Mouse (Mus musculus) cerebellum, postnatal 4 days (tissue): ENCODE measurements at regions not wholly inside any gene's neighbourhood (a gene's known extent, or its start where the extent isn't known, plus 50 kb on each side); places are given as distances from the start of the nearest gene placed in this dataset.
"Not testable (repeated sequence)": the region's sequence is repeated elsewhere in the genome, so short reads cannot be mapped to it uniquely, and the experiment has no call there.

ENCODE experiments used
- DNase-seq, 2 experiments: peaks; one replicate each; pipeline ENCODE4 v3.0.0; 2022; ENCODE audit warnings: low spot score in 2 of 2, mixed read lengths in 1 of 2

- DNase-seq: no peak
Measured at GRCm38 (mm10) chr15:8831720-8832620, 121.4 kb upstream of the Slc1a3 start.

DNA sequence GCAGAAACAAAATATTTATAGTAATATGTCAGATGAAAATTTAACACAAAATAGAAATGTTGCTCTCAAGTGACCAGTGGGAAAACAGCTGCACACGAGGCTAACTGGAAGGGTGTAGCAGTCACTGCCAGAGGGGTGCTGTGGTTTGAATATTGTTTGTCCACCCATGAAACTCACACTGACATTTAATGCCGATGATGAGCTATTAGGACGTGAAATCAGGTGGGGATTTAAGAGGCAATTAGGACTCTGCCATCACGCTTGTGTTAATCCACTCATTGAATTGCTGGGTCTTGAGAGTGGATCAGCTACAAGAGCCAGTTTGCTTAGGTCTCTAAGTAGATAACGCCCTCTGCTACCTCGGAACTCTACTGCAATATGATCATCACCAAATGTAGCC lies 114.3 kb upstream of the Slc1a3 start:
- no peak for DNase-seq

GRCm38 (mm10) chr15:8822795-8823194 lies 112.2 kb upstream of the Slc1a3 start:
- not testable (repeated sequence) for DNase-seq

DNA sequence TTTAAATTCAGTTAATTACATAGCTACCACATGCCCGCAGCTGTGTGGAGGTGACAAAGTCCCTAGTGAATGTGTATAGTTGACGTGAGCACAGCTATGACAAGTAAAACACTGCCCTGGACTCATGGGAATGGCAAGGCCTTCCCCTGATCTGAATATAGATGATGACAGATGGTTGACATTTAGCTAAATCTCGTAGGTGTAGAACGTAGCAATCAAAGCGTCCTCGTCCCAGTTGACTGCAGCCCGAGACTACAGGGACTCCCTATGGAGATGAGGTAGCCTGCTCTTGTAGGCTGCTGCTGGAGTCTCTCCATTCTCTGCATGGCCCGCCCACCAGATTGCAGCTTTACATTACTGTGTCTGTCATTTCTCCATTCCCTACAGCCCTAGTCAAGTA lies 107.0 kb upstream of the Slc1a3 start:
- no peak for DNase-seq

DNA sequence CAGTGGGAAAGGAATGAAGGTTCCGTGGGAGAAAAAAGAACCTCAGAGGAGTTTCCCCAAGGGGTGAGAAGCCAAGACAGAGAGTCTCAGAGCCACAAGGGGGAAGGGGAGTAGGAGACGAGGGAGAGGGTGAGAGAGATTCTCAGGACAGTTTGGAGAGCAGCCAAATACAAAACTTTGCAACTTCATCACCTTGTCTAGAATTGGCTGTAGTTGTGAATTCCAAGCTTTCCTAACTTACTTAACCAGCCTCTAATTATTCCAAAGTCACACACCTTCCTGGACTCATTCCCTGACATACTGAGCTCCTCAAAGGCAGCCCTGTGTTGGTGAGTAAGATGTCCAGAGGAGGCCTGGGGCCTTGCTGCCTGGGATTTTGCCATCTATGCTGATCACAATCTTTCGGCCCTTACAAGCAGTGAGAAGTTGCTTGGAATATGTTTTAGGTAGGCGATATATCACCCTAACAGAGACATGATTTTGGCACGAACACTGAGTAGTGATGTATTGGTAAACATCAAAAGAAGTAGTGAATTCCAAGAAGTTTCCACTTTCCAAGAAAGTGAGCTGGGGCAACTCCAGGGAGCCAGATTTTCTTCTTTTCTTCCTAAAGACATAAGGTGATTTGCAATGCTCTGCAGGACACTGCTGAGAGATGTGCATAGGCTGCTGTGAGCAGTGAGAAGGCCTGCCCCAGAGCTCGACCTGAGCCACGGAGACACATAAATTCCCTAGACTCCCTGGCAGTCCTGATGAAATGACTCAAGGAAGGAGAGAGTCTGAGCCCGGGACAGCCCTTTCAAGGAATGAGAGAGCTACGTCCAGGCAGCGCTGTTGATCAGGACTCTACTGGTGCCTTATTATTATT lies 106.2 kb upstream of the Slc1a3 start:
- no peak for DNase-seq

DNA sequence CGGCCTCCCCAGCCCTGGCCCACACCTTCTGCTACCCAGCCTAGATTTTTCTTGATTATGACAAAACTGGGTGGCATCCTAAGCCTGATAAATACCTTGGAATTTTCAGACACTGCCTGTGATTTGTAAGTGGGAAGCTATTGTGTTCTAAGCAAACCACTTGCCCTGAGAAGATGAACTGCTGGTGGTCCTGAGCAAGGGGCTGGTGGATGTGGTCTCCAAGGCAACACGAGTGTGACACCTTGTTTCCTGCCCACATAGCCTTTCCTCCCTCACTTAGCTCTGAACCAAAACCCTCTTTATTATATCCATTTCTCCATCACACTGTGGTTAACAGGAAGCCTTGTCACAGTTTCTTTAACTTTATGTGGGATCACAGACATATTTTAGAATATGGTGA lies 105.4 kb upstream of the Slc1a3 start:
- no peak for DNase-seq

DNA sequence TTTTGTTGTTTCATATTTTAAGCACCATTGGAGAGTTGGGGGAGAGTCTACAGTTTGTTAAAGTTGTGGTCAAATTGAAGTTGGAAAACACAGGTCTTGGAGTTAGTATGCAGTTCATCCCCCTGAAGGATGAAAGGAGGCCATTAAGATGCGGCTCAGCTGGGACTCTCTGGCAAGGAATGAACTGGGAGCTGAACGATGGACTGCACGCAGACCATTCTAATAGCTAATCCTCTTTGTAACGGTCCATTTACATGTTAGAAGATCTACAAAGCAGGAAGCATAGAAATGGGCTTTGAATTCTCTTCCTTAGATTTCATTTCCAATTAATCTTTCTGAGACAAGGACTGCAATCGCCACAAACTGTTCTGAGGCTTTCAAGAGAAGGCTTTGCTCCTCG lies 104.7 kb upstream of the Slc1a3 start:
- DNase-seq: no peak

GRCm38 (mm10) chr15:8806354-8806753 lies 95.8 kb upstream of the Slc1a3 start:
- no peak for DNase-seq

- DNase-seq: not testable (repeated sequence)
Measured at GRCm38 (mm10) chr15:8805565-8805964, 95.0 kb upstream of the Slc1a3 start.

DNA sequence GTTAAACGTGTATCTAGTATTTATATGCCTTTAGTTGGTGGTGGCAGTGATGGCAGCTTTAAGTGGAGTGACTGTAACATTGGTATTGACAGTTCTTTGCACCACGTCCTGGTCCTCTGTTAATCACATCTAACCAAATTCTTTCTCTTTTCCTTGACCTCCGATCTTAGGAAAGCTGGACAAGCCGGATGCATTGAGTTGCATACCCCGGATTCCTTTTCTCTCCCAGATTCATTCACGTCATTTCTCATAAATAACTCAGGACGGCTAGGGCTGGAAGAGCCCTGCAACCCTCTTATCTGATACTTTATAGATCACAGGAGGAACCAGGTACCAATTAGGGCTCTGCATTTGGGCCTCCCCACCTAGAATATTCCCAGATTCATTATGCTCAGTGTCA lies 91.5 kb upstream of the Slc1a3 start:
- DNase-seq: no peak

DNA sequence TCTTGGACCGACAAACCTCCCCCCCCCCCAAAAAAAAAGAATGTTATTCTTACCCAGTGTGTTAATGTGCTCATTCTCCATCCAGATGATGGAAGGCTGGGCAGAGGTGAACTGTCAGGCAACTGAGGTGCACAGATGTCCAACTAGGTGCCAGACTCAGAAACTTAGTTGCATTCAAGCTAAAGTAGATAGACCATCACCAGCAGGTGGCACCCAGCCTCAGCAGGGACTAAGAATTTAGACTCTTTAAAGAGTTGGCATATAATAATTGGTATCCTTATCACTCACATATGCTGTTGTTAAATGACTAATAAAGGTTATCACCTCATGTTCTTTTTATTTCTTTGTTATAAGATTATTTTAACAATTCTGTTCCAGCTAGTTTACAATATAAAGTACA lies 86.5 kb upstream of the Slc1a3 start:
- DNase-seq: no peak

- DNase-seq: no peak
Measured at GRCm38 (mm10) chr15:8792106-8792505, 81.5 kb upstream of the Slc1a3 start.

- DNase-seq: no peak
Measured at GRCm38 (mm10) chr15:8789924-8790323, 79.4 kb upstream of the Slc1a3 start.

- DNase-seq: no peak
Measured at GRCm38 (mm10) chr15:8789000-8789399, 78.4 kb upstream of the Slc1a3 start.

- no peak for DNase-seq
Measured at GRCm38 (mm10) chr15:8785537-8785936, 75.0 kb upstream of the Slc1a3 start.

DNA sequence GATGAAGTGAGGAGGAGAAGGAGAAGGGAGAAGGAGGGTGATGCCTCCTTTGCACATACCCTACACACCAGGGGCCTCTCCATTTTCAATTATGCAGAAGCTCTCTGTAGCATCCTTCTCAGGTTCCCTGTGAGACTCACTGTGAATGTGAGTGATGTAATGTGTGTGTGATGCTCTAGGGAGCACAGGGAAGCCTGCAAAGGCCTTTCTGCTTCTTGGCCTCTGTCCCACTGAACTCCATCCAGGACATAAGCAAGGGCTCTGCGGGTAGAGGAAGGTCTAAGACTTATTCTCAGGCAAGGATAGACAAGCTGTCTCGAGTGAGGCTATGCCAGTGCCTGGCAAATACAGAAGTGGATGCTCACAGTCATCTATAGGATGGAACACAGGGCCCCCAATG lies 73.0 kb upstream of the Slc1a3 start:
- no peak for DNase-seq

DNA sequence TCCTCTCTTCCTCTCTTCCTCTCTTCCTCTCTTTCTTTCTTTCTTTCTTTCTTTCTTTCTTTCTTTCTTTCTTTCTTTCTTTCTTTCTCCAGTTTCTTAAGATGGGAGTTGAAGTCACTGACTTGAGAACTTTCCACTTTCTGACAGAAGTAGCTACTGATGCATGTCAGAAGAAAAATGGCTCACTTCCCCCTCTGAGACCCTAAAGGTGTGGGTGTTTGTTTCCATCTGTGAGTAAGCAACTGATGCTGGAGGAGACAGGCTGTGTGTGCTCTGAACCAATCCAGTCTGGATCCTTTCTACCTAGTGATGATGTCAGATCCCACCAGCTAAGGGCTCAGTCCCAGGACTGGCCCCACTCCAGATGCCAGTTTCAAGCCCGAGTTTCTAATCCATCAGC lies 72.5 kb upstream of the Slc1a3 start:
- no peak for DNase-seq

DNA sequence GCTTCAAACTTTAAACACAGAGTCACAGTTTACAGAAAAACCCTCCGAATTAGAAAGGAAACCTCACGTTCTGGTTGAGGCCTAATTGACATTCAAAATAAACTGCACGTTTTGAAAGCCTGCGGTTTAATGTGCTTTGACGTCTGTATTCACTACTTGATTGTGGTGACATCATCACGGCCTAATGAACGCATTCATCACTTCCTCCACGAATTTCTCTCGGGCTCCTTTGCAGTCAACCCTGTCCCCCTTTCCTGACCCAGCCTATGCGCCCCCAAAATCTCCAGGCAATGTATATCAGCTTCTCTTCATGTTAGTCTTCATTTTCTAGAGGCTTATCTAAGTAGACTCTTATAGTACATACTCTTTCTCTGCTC lies 71.6 kb upstream of the Slc1a3 start:
- DNase-seq: no peak

GRCm38 (mm10) chr15:8781159-8782130 lies 70.9 kb upstream of the Slc1a3 start:
- peak in 1 of 2 experiments; percentile 47 for DNase-seq

- DNase-seq: no peak
Measured at GRCm38 (mm10) chr15:8780371-8780866, 69.9 kb upstream of the Slc1a3 start.
